Mouse (Mus musculus) cerebellum, postnatal 14 days (tissue): ENCODE measurements at regions not wholly inside any gene's neighbourhood (a gene's known extent, or its start where the extent isn't known, plus 50 kb on each side); places are given as distances from the start of the nearest gene placed in this dataset.

Source experiments
- DNase-seq, 2 experiments: peaks; one replicate each; pipeline ENCODE4 v3.0.0; 2021; ENCODE audit warnings: mixed read lengths in 2 of 2

DNA sequence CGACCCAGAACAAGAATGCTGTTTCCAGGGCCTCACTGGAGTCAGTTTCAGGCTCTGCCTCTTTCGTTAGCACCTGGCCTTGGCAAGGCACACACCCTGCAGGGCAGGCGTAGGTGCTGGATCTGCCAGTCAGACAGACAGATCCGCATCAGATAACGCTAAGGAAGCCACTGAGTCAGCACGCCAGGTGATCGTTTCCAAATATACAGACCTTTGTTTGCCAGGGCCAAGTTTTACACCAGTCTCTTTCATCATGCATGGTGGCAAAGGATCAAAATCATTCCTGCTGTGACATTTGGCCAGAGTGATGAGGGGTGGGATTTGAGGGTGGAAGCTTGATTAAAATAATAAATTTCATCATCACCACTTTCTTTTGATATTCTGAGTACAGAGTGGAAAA lies 411.0 kb downstream of the Ofcc1 start:
- peak; percentile 6 to 13 for DNase-seq

GRCm38 (mm10) chr13:39935216-39935615 lies 426.0 kb downstream of the Ofcc1 start:
- DNase-seq, result peak; percentile 61 to 64

DNA sequence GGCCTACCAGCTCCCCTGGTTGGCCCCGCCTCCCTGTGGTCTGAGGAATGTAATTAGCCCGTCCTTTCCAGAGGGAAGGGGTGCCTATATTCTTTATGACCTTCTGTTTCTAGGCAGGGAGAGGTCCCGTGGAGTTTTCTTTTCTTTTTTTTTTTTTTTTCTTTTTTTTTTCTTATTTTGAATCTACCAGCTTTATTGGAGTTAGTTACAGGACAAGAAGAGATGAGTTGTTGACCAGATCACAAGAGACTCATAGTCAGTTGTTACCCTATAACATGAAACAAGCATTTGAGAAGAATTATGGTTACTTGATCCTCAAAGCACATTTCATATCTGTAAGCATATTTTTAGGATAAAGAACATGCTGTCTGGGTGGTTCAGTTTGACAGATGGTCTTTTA lies 429.8 kb downstream of the Ofcc1 start:
- DNase-seq, result no peak

DNA sequence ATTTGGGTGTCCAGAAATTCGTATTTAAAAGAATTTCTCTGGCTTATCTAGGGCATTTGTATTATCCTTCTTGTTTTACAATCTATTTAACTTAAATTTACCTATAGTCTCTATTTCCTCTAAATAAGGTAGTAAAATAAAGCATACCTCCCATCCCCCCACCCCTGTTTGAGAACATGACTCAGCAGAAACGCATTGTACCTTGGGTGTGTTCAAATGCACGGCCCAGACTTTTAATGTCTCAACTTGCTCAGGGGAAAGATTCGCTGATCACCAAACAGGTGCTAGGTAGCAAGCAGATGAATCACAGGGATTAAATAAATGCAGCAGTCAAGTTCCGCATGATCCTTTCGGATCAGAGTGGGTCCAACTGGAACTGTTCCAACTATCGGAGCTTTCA lies 432.7 kb downstream of the Ofcc1 start:
- DNase-seq, result no peak

GRCm38 (mm10) chr13:39924366-39924765 lies 436.9 kb downstream of the Ofcc1 start:
- no peak for DNase-seq

DNA sequence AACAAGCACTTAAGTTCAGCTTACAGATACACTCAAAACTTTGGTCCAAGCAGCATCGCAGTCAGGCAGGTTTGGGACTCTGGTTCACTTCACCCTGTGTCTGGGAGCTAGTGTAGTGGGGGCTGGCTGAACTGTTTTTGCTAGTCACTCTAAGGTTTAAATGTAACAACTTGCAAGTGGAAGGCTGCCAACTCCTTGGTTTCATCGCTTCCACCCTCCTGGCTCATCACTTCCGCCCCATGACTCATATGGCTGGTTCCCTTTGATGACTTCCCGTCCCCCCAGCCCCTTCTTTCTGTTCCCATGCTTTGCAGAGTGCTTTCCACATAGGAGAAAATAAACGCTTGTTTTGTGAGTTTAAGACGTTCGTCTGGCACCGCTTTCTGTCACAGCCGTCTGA lies 438.1 kb downstream of the Ofcc1 start:
- DNase-seq, result peak; percentile 7 to 12

DNA sequence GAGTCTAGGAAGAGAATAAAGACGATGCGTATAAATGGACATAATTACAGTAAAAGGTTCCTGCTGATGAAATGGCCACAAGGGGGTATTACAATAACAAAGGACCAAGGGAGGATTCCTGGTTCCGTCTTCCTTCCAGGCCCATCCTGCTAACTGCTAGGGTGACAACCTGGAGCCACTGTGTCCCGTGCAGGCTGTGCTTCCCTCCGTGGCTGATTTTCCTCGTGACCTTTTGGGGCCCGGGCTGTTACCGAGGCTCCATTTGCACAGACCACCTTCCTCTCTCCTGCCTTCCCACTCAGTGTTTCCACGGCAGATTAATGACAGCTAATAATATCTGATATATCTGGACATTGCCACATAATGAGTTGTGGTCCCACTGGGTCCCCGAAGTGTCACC lies 453.5 kb downstream of the Ofcc1 start:
- DNase-seq, result peak in 1 of 2 experiments; percentile 6

DNA sequence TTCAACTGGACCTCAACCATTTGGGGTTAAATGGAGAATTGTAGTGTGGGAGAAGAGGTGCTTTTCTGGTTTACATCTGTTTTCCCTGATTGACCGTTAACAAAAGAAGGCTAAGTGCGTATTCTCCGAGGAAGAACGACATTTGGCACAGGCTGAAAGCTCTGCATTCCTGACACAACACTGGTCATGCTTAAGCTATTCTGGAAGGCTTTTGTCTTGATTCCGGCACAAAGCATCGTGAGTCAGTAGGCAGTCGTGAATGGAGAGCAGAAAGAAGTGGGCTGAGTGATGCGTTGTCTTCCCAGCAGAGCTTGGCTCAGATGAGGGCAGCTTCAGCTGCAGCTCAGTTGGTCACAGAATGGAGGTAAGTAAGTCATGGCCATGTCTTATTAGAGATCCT lies 457.0 kb downstream of the Ofcc1 start:
- no peak for DNase-seq

GRCm38 (mm10) chr13:39903319-39903718 lies 457.9 kb downstream of the Ofcc1 start:
- no peak for DNase-seq

GRCm38 (mm10) chr13:39899332-39899731 lies 461.9 kb downstream of the Ofcc1 start:
- no peak for DNase-seq

DNA sequence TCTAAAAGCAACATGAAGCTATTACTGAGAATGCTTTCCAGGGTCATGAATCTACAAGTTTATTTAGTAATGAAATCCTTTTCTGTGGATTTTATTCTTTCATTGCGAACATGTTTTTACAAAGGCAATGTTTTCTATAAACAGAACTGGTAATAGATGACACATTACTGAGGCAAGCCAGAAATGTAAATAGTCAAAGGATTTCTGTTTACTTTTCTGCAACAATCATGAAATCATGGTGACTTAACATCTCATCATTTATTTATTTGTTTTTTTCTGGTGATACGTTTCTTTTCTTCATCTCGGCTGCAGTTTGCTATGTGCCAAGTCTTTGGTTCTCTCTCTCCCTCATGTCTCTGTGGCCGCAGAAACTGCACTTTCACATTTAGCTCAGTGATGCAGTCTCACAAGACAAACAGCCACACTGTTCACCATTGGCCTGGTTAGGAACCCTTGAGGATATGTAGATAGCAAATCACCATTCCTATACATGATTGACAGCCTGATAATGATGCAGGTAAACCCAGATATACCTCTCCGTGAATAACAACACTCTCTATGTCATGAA lies 462.8 kb downstream of the Ofcc1 start:
- DNase-seq, result no peak

DNA sequence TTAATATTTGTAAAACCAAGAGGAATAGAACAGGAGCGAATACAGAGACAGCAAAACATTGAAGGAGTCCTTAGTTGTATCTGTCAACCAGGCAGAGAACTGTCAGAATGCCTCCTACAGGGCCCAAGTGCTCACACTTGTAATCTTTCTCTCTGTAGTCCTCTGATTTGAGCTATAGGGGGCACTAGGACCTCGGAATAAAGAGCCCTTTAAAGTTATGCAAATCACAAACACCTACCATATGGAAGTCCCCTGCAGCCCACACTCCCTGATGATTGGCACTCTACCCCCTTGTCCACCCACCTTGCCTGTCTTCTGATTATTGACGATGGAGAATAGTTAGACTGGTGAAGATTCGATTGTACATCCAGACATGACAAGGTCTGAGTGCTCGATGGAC lies 467.1 kb downstream of the Ofcc1 start:
- DNase-seq, result peak in 1 of 2 experiments; percentile 27

DNA sequence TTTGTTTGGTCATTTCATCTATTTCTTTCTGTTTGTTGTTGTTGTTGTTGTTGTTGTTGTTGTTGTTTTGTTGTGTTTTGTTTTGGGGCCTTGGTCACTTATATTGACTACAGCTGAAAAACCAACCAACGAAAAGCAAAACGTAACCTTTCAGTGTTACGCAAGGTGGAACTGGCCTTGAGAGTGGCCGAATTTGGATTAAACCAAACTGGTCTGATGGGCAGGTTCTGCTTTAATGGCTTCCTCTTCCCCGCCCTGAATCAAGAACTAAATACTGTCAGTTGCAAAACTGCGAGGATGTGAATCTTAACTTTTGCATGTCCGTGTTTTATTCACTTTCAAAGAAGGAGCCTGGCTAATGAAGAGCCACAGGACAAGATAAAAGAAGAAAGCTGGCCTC lies 480.2 kb downstream of the Ofcc1 start:
- no peak for DNase-seq

DNA sequence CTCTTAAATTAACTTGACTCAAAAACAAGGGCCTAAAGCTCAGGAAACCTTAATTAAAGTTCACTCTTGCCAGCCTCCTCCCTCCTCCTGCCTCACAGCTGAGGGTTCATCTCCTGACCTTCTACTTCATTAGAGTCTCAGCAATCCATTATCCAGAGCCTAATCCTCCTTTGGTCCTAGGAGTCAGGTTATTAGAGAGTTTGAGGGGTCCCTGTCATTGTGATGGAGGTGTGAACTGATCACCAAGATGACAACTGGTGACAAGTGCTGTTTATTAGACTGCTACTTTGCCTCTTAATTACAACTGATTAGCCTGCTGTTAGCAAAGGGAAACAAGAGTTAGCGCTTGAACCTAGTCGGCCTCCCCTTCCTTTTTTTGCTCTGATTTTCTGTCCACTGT lies 481.1 kb downstream of the Ofcc1 start:
- no peak for DNase-seq

DNA sequence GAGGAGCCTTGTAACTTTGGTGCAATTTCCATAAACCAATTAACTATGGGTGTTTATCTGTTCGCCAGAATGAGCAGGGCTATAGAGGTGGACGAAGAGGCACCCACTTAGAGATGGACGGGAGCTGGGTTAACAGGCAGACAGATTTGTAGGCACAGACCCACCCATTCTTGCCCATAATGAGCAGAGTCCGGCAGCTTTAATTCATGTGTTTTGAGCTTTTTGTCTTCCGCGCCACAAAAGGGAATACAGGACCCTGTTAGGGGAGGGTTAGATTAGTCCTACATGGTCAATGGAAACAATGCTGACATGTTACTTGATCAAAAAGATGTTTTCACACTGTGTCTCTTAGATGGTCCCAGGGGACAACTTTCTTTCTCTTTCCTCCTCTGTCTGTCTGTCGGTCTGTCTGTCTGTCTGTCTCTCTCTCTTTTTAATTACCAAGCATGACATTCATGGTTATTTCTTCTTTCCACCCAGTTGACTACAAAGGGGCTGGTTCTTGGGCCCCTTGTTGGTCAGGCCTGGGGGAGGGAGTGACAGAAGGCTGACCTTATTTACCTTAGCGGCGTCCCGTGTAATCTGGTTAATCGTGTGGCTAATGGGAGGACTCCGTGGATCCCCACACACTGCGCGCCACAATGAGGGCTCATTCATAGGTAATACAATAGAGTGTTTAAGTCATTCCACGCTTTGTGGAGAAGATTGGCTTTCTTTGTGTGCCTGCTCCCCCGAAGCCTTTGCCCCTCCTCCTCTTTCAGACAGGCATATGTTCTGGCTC lies 483.7 kb downstream of the Ofcc1 start:
- DNase-seq, result peak in 1 of 2 experiments; percentile 4

GRCm38 (mm10) chr13:39852257-39852800 lies 508.9 kb downstream of the Ofcc1 start:
- DNase-seq, result no peak

GRCm38 (mm10) chr13:39849391-39849790 lies 511.9 kb downstream of the Ofcc1 start:
- DNase-seq, result no peak

GRCm38 (mm10) chr13:39836053-39836584 lies 525.1 kb downstream of the Ofcc1 start:
- peak; percentile 29 to 33 for DNase-seq

GRCm38 (mm10) chr13:39835302-39835701 lies 525.9 kb downstream of the Ofcc1 start:
- DNase-seq, result peak; percentile 48 to 55

GRCm38 (mm10) chr13:39834521-39835245 lies 526.6 kb downstream of the Ofcc1 start:
- DNase-seq, result peak; percentile 42 to 50

GRCm38 (mm10) chr13:39823965-39824555 lies 537.2 kb downstream of the Ofcc1 start:
- DNase-seq, result peak; percentile 68 to 82

- peak; percentile 75 to 81 for DNase-seq
Observed at GRCm38 (mm10) chr13:39823346-39823954, 537.8 kb downstream of the Ofcc1 start.
